Mouse (Mus musculus): ENCODE results near the gene Ly6f. TPM values are rescaled to one million over a fixed set of nuclear protein-coding genes. Genes with fewer than 3 reads are reported as not detected.

The Ly6f gene
- polyA plus RNA-seq (2015; fragmentation: Nextera tagmentation; extraction: Ambion mirVana) = 0.69 and 1.5 TPM in 2 replicates

DNA sequence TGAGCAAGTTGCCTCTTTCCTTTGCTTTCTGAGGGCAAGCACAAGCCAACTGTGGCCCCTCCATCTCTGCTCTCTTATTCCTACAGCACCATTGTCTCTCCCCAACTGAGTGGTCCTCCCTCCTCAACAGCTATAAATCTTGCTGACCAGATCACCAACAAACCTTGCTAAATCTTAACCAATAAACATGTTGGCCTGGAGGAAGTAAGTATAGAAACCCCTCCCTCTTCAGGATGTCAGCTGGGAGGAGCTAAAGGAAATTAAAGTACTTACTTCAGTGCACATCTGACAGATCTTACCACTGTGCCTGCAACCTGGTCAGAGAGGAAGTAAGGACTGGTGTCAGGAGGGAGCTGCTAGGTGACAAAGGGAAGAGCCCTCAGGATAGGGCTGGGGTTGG lies at the start of gene Ly6f:
Ly6f (plus strand) TSS at position 301 of the 400 bp plus-strand sequence.
- H3K4me3 ChIP-seq (ENCODE audit: low read length) = no peak within 1 kb of the TSS
- no peak within 1 kb of the TSS for H3K9ac ChIP-seq (ENCODE audit: low read depth, low read length)
- no peaks in the 10 kb centered on the region for H3K36me3 ChIP-seq (ENCODE audit: control insufficient read depth, insufficient read depth, low read length)

DNA sequence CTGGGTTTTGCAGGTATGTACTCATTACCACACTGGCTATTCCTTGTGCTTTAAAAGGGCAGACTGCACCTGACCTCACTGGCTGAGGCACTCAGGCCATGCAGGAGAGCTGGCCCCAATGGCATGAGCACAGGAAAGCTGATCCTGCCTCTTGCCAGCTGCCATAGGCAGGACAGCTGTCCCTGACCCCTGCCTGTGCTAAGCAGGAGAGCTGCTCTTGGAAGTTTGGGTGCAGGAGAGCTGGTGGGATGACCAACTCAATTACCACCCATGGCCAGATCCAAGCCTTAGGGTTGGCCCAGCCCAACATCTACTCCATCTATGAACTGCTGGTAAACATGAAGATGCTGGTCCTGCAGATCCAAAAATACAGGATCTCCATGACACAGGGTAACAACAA lies 46.3 kb upstream of the Ly6f start:
- no peak overlapping the region for H3K27ac ChIP-seq (ENCODE audit: low read length)
- H3K4me3 ChIP-seq (ENCODE audit: low read length) = no peak overlapping the region
- H3K36me3 ChIP-seq (ENCODE audit: control insufficient read depth, insufficient read depth, low read length) = no peaks in the 10 kb centered on the region
- H3K27me3 ChIP-seq (replicated peaks; ENCODE audit: control insufficient read depth, insufficient read depth, low read length) = no peaks in the 10 kb centered on the region
- no peak overlapping the region for H3K4me2 ChIP-seq (ENCODE audit: low read depth, low read length)
- ATAC-seq = no peak
- no peaks in the 10 kb centered on the region for H3K9me3 ChIP-seq (ENCODE audit: control insufficient read depth, low read length)
- no peak overlapping the region for H3K9ac ChIP-seq (ENCODE audit: low read depth, low read length)
- no peaks in the 10 kb centered on the region for H3K4me1 ChIP-seq (ENCODE audit: control insufficient read depth, insufficient read depth, low read length)

More for the DNA sequence above, at the start of gene Ly6f:
- ATAC-seq = no peak
- Histone ChIP-seq H3K27me3 (replicated peaks; ENCODE audit: control insufficient read depth, insufficient read depth, low read length) (no peaks in the 10 kb centered on the region), H3K27ac (ENCODE audit: low read length) (no peak within 1 kb of the TSS), H3K4me1 (ENCODE audit: control insufficient read depth, insufficient read depth, low read length) (no peaks in the 10 kb centered on the region), H3K4me2 (ENCODE audit: low read depth, low read length) (no peak within 1 kb of the TSS), H3K9me3 (ENCODE audit: control insufficient read depth, low read length) (no peaks in the 10 kb centered on the region)

DNA sequence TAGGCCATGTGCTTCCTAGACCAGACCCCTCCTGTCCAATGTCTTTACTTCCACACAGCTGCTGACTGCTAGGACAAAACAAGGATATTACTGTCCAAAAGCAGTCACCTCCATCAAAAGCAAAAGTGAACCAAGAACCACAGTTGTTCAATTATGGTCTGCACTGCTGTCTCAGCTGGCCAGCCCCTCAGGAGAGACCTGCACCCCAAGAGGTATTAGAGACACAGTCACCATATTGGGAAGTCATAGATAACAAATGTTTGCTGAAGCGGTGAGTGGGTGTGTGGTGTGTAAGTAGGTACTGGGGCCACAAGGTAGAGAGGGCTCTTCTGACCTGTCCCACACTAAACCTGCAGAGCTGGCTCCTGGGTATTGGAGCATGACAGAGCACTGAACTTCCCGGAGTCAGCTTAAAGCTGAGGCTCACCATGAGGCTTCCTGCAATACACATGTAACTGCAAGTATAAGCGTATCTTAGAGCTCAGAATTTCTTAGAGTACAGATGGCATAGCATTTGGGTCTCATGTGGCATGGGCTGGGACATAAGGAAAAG lies 30.4 kb upstream of the Ly6f start:
- WGBS = 80% methylated on average over 3 of the region's 3 CpGs
- H3K4me3 ChIP-seq (ENCODE audit: low read length) = no peak overlapping the region
- ATAC-seq = no peak

DNA sequence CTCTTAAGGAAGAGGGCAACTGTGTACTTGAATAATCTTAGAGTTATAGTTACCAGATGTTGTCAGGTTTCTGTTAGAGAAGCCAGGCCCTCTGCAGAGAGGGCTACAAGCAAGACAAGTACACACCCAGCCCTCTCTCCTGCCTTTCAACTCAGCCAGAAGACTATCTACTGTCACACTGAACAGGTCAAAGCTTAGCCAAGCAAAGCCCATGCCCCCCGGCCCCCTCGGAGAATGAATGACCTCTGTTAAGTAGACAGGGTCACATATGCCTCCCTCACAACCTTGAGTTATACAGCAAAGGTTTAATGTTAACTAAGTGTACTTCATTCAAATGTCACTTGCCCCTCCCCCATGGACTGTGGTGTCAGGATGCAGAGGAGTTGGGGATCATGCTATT lies 27.7 kb upstream of the Ly6f start:
- Histone ChIP-seq H3K36me3 (ENCODE audit: control insufficient read depth, insufficient read depth, low read length) (no peaks in the 10 kb centered on the region), H3K4me3 (ENCODE audit: low read length) (no peak overlapping the region), H3K4me1 (ENCODE audit: control insufficient read depth, insufficient read depth, low read length) (no peaks in the 10 kb centered on the region), H3K27ac (ENCODE audit: low read length) (no peak overlapping the region), H3K4me2 (ENCODE audit: low read depth, low read length) (no peak overlapping the region), H3K9me3 (ENCODE audit: control insufficient read depth, low read length) (no peaks in the 10 kb centered on the region), H3K9ac (ENCODE audit: low read depth, low read length) (no peak overlapping the region), H3K27me3 (replicated peaks; ENCODE audit: control insufficient read depth, insufficient read depth, low read length) (no peaks in the 10 kb centered on the region)
- no peak for ATAC-seq
- WGBS = 69% methylated on average over 2 of the region's 2 CpGs

More for the DNA sequence above, 30.4 kb upstream of the Ly6f start:
- Histone ChIP-seq H3K9ac (ENCODE audit: low read depth, low read length) (no peak overlapping the region), H3K4me2 (ENCODE audit: low read depth, low read length) (no peak overlapping the region), H3K27ac (ENCODE audit: low read length) (no peak overlapping the region), H3K9me3 (ENCODE audit: control insufficient read depth, low read length) (no peaks in the 10 kb centered on the region), H3K36me3 (ENCODE audit: control insufficient read depth, insufficient read depth, low read length) (no peaks in the 10 kb centered on the region), H3K27me3 (replicated peaks; ENCODE audit: control insufficient read depth, insufficient read depth, low read length) (no peaks in the 10 kb centered on the region), H3K4me1 (ENCODE audit: control insufficient read depth, insufficient read depth, low read length) (no peaks in the 10 kb centered on the region)

DNA sequence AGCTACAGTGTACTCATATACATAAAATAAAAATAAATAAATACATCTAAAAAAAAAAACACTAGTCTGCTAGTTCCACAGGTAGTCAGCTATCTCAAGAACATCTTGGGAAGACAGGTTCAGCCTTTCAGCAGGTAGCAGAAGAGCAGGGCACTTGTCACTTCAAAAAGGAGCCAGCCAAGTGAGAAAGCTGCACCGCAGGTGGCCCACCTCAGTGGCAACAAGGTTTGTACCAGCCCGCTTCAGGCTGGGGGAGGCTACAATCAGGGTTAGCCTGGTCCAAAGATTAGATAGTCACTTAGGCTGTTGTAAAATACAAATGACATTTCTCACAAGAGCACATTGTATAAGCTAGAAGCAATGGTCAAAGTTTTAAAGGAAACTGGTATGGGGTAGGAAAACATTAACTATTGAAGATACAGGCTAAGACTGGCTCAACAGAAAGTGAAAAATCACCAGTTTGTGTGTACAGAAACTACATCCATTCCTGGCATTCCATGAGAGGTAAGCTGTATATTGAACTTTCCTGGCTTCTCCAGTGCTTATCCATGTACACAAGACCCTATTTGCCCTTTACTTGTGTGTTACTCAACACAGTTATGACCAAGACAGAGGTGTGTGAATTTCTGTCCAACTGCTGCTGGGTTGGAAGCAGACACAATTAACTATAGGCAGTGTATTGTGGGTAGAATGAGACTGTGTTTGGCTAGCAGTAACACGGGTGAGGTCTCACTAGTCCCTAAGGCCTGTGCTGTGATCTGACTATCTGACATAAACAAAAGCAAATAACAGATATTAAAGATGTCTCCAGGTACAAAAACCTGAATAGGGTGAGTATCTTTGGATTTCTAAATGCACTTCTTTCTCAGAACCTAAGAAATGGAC lies 25.2 kb upstream of the Ly6f start:
- peak overlapping the region; percentile 73 for H3K27ac ChIP-seq (ENCODE audit: low read length)
- H3K9me3 ChIP-seq (ENCODE audit: control insufficient read depth, low read length) = no peaks in the 10 kb centered on the region
- H3K36me3 ChIP-seq (ENCODE audit: control insufficient read depth, insufficient read depth, low read length) = no peaks in the 10 kb centered on the region
- ATAC-seq = peak; percentile 83
- no peaks in the 10 kb centered on the region for H3K27me3 ChIP-seq (replicated peaks; ENCODE audit: control insufficient read depth, insufficient read depth, low read length)
- no peak overlapping the region for H3K9ac ChIP-seq (ENCODE audit: low read depth, low read length)
- H3K4me1 ChIP-seq (ENCODE audit: control insufficient read depth, insufficient read depth, low read length) = no peaks in the 10 kb centered on the region
- H3K4me3 ChIP-seq (ENCODE audit: low read length) = no peak overlapping the region
- WGBS = 48% methylated on average over 3 of the region's 3 CpGs
- H3K4me2 ChIP-seq (ENCODE audit: low read depth, low read length) = no peak overlapping the region

DNA sequence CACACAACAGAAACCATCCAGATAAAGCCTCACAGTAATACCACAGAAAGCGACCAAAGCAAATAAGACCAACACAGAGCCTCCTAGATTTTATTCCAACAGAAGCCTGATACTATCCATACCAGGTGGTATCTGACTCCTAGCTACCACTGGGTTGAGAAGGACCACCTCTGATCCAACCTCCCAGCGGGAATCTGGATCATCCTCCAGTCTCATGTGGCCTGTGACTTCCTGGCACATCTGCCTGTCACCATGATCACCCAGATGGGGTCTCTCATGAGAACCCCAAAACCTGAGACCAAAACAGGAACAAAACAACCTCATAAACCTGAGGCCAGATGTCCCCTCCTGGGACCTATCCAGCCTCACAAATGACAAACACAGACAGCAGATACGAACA lies 13.6 kb upstream of the Ly6f start:
- Histone ChIP-seq H3K27me3 (replicated peaks; ENCODE audit: control insufficient read depth, insufficient read depth, low read length) (no peaks in the 10 kb centered on the region), H3K4me3 (ENCODE audit: low read length) (no peak overlapping the region), H3K4me2 (ENCODE audit: low read depth, low read length) (no peak overlapping the region), H3K4me1 (ENCODE audit: control insufficient read depth, insufficient read depth, low read length) (no peaks in the 10 kb centered on the region), H3K36me3 (ENCODE audit: control insufficient read depth, insufficient read depth, low read length) (no peaks in the 10 kb centered on the region), H3K9me3 (ENCODE audit: control insufficient read depth, low read length) (no peaks in the 10 kb centered on the region), H3K9ac (ENCODE audit: low read depth, low read length) (no peak overlapping the region), H3K27ac (ENCODE audit: low read length) (no peak overlapping the region)
- no peak for ATAC-seq
- 85% methylated on average over 3 of the region's 3 CpGs for WGBS

DNA sequence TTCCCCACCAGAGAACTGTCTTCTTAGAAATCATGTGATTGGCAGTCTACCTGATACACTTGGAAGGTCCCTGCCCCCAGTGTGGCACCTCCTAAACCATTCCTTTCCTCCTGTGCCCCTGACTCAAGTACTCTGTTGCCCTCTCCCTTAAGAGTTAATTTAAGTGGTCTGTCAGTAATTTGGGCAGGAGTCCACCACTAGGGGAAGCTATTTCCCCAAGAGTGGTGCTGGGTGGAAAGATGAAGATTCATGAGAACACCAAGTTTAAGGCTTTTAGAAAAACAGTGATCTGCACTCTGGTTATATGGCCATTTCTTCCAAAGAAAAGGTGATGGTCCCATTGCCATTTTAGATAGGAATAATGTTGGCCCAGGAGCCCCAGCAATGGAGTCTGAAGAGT lies 2.4 kb upstream of the Ly6f start:
- no peaks in the 10 kb centered on the region for H3K27me3 ChIP-seq (replicated peaks; ENCODE audit: control insufficient read depth, insufficient read depth, low read length)
- H3K4me1 ChIP-seq (ENCODE audit: control insufficient read depth, insufficient read depth, low read length) = no peaks in the 10 kb centered on the region
- no peak overlapping the region for H3K4me3 ChIP-seq (ENCODE audit: low read length)
- H3K36me3 ChIP-seq (ENCODE audit: control insufficient read depth, insufficient read depth, low read length) = no peaks in the 10 kb centered on the region
- no peak overlapping the region for H3K27ac ChIP-seq (ENCODE audit: low read length)
- no peak overlapping the region for H3K9ac ChIP-seq (ENCODE audit: low read depth, low read length)
- no peak for ATAC-seq
- H3K9me3 ChIP-seq (ENCODE audit: control insufficient read depth, low read length) = no peaks in the 10 kb centered on the region
- H3K4me2 ChIP-seq (ENCODE audit: low read depth, low read length) = no peak overlapping the region

DNA sequence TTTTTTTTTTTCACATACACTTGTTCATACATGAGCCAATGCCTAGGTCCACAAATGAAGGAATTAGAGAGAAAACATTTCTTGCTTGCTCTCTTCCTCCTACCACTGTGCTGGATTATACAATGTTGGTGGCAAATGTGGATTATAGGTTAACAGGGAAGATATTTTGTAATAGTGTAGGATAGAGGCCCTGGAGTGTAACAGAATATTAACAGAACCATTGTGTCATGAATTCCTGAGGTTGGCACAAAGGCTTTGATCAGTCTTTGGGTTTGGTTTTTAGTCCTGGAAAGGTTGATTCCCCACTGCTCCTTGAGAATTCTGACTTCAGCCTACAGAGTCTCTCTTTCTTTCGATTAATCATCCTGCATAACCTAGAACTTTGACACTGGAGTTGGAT lies 1.6 kb upstream of the Ly6f start:
- no peak for ATAC-seq
- H3K27ac ChIP-seq (ENCODE audit: low read length) = no peak overlapping the region

DNA sequence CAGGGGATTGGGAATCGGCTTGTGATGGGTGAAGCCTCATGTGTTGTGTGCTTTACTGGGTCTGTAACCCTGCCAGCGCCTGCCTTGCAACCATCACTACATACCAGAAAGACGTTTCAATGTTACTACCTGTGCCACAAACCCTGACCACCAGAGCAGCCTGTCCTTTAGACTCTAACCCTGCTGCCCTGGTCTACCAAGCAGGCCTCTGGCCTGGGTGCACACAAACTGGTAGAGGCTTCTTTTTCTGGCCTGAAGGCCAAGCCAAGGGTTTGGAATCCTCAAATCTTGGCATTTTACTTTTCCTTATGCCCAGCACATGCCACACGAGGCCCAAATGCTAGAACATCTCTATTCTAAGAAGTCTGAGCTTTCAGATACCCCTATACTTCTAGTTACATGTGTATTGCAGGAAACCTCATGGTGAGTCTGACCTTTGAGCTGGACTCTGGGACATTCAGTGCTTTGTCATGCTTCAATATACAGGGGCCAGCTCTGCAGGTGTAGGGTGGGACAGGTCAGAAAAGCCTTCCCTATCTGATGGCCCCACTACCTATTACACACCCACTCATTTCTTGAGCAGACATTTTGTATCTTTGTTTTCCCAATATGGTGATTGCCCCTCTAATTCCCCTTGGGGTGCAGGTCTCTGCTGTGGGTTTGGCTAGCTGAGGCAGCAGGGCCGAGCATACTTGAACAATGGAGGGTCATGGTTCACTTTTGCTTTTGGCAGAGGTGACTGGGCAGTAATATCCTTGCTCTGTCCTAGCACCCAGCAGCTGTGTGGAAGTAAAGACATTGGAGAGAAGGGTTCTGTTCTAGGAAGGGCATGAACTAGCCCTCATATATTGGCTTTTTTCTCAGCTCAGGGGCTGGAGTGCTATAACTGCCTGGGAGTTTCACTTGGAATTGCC lies 952 bp downstream of the Ly6f start:
- no peak overlapping the region for H3K4me2 ChIP-seq (ENCODE audit: low read depth, low read length)
- 77% methylated on average over 5 of the region's 5 CpGs for WGBS
- H3K4me3 ChIP-seq (ENCODE audit: low read length) = no peak overlapping the region
- H3K4me1 ChIP-seq (ENCODE audit: control insufficient read depth, insufficient read depth, low read length) = no peaks in the 10 kb centered on the region
- H3K9me3 ChIP-seq (ENCODE audit: control insufficient read depth, low read length) = no peaks in the 10 kb centered on the region
- peak; percentile 89 for ATAC-seq
- no peak overlapping the region for H3K9ac ChIP-seq (ENCODE audit: low read depth, low read length)
- H3K27me3 ChIP-seq (replicated peaks; ENCODE audit: control insufficient read depth, insufficient read depth, low read length) = no peaks in the 10 kb centered on the region
- H3K27ac ChIP-seq (ENCODE audit: low read length) = no peak overlapping the region
- H3K36me3 ChIP-seq (ENCODE audit: control insufficient read depth, insufficient read depth, low read length) = no peaks in the 10 kb centered on the region

More for the DNA sequence above, 1.6 kb upstream of the Ly6f start:
- no peak overlapping the region for H3K9ac ChIP-seq (ENCODE audit: low read depth, low read length)
- H3K4me1 ChIP-seq (ENCODE audit: control insufficient read depth, insufficient read depth, low read length) = no peaks in the 10 kb centered on the region
- no peaks in the 10 kb centered on the region for H3K36me3 ChIP-seq (ENCODE audit: control insufficient read depth, insufficient read depth, low read length)
- no peaks in the 10 kb centered on the region for H3K9me3 ChIP-seq (ENCODE audit: control insufficient read depth, low read length)
- no peak overlapping the region for H3K4me2 ChIP-seq (ENCODE audit: low read depth, low read length)
- 67% methylated on average over 1 of the region's 1 CpGs for WGBS
- no peaks in the 10 kb centered on the region for H3K27me3 ChIP-seq (replicated peaks; ENCODE audit: control insufficient read depth, insufficient read depth, low read length)
- no peak overlapping the region for H3K4me3 ChIP-seq (ENCODE audit: low read length)

All from intestine, embryonic 16.5 days (tissue).